Mouse (Mus musculus): ENCODE results near the gene Sec11a. TPM values are rescaled to one million over a fixed set of nuclear protein-coding genes. Genes with fewer than 3 reads are reported as not detected.

The Sec11a gene
- 36.5 and 54.8 TPM in 2 replicates for total RNA-seq (2023)

DNA sequence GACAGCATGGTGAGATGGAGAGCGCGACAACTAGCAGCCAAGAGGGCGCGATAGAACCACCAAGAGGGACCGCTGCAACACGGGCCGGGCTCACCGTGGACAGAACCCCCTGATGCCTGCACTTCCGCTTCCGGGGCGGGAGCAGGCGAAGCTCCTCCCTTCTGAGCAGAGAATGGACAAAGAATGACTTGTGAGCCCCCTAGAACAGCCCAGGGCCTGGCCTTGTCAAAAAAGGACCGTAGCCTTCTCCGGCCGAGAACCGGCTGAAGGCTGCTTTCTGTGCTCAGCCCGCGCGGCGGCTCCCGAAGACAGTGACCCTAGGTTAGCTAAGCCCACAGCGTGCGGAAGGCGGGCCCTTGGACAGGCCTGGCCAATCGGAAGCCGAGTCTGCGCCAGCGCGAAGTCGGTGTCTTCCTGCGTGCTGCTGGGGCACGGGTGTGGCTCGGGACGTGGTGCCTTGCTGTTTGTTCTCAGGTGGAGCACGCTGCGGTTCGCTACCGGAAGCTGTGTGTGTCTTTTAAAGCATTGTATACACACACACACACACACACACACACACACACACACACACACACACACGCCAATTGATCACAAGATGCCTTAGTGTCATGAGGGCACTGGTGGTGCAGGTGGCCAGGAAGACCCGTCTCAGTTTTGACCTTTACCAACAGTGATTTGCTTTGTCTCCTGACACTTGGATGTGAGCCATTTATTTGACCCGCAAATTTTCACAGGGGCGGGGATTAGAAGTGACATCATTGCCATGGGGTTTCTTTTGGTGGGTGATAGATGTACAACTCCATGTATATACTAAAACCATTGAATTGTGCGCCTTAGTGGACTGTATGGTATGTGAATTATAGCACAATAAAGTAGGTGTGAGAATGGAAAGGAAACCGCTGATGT is at the start of gene Sec11a:
TSS of gene Sec11a (minus strand) at position 336 of the 906 bp plus-strand sequence.

DNA sequence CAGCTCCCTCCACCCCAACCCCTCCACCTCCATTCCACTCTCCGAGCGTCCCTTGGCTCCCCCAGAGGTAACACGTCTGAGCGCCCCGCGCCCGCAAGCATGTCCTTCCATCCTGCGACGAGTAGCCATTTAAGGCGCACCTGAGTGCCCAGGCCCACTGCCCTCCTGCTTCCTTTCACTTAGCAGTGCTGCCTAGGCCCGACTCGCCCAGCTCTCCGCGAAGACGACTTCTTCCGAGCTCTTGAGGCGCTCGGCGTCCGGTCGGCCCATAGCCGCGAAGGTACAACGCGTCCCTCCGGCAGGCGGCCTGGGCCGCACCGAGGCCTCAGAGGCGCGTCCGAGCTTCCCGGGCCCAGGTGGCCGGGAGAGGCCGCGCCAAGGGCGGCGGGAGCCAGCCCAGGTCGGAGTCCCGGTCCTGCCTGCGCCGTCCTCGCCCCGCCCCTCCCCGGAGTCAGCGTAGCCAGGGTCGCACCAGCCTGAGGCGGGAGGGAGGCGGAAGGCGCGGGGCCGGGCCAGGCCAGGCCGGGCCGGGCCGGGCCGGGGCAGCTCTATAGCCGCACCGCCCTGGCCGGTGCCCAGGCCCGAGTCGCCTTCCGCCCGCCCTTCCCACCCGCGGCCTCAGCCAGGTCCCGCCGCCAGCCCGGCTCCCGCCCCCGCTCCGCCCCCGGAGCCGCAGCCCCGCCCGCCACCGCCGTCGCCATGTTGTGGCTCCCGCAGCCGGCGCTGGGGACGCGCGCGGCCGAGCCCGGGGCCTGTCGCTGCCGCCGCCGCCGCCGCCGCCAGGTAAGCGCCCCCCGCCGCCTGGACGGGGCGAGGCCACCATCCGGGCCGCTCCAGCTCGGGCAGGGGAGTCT is 45.6 kb upstream of the Sec11a start, which contains the start of gene Zfp592:
TSS of gene Zfp592 (plus strand) at position 702 of the 854 bp plus-strand sequence.

DNA sequence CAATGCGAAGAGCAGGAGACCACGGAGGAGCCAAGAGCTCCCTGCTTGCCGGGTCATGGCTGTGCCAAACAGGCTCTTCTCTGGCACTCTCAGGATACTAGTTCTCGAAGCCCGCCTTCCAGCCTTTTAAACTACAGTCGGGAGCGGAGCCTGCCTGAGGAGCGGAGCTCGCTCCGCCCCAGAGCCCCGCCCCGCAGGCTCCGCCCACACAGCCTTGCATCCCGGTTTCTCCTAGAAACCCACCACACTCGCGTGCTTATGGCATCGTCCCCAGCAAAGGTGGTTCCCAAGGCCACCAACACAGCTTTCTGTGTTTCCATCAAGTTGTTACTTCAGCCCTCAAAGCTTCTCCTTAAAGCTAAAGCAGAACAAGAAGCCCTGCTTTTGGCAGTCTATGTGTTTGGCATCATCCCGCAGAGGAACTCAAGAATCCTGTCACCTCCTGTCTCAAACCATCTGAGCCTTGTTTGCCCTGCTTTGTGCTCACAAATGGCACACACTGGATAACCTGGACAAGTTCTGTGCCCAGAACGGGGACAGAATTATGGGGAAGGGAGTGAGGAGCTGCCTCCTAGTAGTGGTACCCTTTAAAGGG is 42.6 kb downstream of the Sec11a start, which contains the start of gene Nmb:
TSS of gene Nmb (minus strand) at position 156 of the 595 bp plus-strand sequence.

GRCm38 (mm10) chr7:80900944-80901501 is 46.6 kb downstream of the Sec11a start, which contains the start of gene Wdr73:
Gene Wdr73, minus strand, starts transcription at chr7:80901269.

DNA sequence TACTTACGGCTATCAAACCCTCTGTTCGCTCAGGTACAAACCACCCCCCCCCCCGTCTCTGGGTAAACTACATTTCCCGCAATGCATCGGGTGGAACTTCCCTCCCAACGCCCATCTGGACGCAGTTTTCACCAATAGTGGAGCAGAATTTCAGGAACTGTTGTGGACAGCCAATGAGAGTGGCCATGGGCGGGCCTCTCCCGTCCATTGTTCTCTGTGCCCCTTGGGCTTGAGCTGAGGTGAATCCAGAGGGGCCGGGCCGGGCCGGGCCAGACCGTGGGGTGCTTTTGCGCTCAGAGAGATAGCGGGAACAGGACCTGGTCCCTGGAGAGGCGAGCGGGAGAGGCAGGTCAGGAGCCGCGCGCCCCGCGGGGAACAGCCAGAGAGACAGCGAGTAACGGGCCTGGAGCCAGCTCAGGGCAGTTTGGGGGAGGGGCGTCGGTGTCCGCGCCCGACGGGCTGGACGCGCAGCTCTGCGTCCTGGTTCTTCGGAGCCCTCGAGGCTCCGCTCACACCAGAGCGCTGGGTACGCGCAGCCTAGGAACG is 86.8 kb downstream of the Sec11a start, which contains the start of gene Zscan2:
TSS of gene Zscan2 (plus strand) at position 192 of the 546 bp plus-strand sequence.

Other genes starting within 250 kb of the Sec11a start
- gene Iqgap1, start 121.8 kb downstream of the Sec11a start, total RNA-seq (2023): 834 and 1,089 TPM in 2 replicates
- 4.5 and 5.5 TPM in 2 replicates for gene Zscan2, start 86.9 kb downstream of the Sec11a start, total RNA-seq (2023)
- 4.4 and 6.6 TPM in 2 replicates for gene Wdr73, start 46.5 kb downstream of the Sec11a start, total RNA-seq (2023)
- gene Nmb, start 42.7 kb downstream of the Sec11a start, total RNA-seq (2023): 2.4 and 6.3 TPM in 2 replicates
- gene Zfp592, start 45.9 kb upstream of the Sec11a start, total RNA-seq (2023): 32.1 and 42.5 TPM in 2 replicates
- gene Alpk3, start 109.8 kb upstream of the Sec11a start, total RNA-seq (2023): 0.20 and 0.32 TPM in 2 replicates
- not detected in 2 replicates for gene Slc28a1, start 167.0 kb upstream of the Sec11a start, total RNA-seq (2023)